Mouse (Mus musculus) effector memory CD4-positive, alpha-beta T cell, adult 7 months (primary cell): ENCODE results near the gene Polr2i. TPM values are rescaled to one million over a fixed set of nuclear protein-coding genes. Genes with fewer than 3 reads are reported as not detected.

Experiments
- polyA plus RNA-seq: library from polyadenylated mRNA; unstranded; fragments of 100-300 nt; shearing (Covaris generic); gene quantifications from one replicate; pipeline ENCODE4 v1.2.1, GENCODE M21; 2017

Polr2i gene
- polyA plus RNA-seq = 32.3 TPM

DNA sequence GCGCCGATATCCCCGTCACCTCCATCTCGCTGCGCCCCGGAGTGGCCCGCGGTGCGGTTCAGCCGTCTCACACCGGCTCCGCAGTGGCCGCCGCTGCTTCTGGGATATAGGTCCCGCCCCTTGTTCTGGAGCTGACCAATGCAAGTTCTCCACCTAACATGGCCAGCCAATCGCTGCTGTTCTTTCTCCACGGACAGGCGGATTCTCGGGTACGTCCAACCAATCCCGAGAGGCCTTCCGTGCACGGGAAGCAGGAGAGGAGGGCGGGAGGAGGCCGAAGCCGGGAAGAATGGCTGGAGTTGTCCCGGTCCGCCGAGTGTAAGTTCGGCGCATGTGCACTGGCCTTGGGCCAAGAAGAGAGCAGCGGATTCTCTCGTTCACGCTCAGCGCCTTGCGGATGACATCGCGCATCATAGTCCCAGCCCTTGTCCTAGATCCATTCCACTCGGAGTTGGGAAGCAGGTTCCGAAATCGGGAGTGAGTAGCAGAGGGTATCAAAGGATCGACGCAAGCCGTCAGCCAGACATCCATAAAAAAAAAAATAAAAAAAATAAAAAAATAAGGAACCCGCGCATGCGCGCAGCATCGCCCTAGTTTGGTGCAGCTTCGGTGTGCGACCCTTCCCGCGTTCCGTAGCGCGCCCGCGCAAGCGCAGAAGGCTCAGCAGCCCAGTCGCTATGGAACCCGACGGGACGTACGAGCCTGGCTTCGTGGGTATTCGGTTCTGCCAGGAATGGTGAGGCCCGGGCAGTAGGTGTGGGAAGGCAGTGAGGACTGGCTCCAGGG, at the start of gene Polr2i, which contains the start of gene Tbcb:
TSS of gene Polr2i (plus strand) at position 280 of the 786 bp plus-strand sequence.
TSS of gene Tbcb (minus strand) at position 604 of the 786 bp plus-strand sequence.

DNA sequence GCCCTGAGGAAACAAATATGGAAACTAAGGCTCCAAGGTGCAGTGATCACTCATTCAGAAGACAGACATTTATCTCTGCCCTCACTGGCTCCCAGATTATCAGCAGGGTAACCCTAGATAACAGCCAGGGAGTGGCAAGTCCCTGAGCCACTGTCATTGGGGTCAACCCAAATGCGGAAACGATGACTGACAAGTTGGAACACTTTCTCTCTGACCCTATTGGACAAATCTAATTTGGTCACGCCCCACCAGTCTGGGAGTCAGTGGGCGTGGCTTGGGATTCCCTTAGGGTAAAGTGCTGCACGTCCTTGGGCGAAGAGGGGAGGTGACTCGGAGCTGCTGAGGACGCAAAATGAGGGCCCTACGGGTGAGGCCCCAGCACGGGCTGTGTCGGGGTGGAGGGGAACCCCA, 47.9 kb upstream of the Polr2i start, which contains the start of gene Cox7a1:
TSS of gene Cox7a1 (plus strand) at position 266 of the 411 bp plus-strand sequence.

DNA sequence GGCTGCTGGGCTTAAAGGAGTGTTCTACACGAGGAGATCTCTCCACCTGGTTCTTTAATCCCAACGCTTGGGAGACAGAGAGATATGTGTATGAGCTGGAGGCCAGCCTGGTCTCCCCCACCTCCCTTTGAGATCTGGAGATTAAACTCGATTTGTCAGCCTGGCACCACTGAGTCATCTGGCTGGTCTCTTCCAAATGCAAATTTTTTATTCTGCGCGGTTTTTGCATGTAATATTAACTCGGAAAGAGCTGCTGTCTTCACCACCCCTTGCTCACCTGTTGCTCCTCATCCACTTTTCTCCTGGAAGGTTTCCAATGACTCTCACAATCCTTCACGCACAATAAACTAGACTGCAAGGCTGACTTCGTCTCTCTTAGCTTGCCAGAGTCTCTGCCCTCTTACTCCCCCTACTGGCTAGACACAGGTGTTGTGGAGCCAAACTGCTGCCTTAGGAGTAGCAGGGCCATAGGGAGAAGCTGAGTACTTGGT, 33.2 kb upstream of the Polr2i start, which contains the start of gene Capns1:
TSS of gene Capns1 (minus strand) at position 331 of the 491 bp plus-strand sequence.

DNA sequence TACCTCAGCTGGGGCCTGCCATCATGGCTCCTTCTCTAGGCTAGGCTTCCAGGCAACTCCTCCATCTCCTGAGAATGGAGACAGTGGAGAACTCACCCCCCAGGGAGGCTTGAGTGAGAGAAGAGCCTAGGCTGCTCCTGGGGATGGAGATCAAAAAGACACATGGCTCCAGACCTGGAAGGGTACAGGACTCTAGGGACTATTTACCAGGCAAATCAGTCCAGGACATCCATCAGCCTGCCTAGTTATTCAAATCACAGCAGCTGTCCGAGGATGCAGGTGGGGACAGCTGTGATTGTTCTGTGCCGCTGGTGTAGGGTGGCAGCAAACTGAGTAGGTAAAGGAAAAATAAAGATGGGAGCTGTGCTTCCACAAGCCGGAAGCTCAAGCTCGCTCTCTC, 3.9 kb downstream of the Polr2i start, which contains the start of gene Ovol3:
TSS of gene Ovol3 (minus strand) at position 101 of the 400 bp plus-strand sequence.

DNA sequence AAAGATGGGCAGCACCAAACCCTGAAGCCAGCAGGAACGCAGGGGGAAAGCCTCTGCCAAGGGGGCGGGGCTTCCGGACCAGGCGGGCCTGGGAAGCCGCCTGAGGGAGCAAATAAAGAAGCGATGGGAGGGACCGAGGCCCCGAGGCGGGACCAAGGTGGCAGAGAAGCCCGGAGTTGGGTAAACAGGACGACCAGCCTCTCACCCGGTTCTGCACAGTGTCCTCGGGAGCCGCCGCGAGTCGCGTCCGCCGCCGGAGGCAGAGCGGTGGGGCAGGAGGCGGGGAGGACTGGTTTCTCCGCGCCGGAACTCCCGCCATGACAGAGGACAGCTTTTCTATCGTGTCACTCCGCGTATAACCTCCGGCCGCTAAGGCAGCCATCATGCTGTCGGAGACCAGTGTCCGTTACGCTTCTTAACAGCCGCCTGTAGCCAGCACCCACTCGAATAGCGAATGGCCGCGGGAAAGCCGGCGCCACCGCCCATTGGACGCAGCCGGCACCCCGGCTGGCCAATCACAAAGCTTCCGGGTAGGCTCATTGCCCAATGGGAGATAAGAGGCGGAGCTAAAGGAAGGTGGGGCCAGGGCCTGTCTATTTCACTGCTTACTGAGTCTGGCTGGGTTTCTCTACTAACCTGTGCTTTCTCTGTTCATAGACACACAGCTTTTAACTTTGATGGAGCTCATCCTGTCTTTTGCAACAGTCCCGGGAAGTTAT, 48.4 kb downstream of the Polr2i start, which contains the start of the genes Thap8 and Wdr62:
TSS of gene Thap8 (plus strand) at position 144 of the 719 bp plus-strand sequence.
TSS of gene Wdr62 (minus strand) at position 469 of the 719 bp plus-strand sequence.

Other genes with a start within 250 kb of the Polr2i start
- 5.7 TPM for gene Zfp568, start 248.0 kb upstream of the Polr2i start, polyA plus RNA-seq
- 2.1 TPM for gene Zfp14, start 180.6 kb upstream of the Polr2i start, polyA plus RNA-seq
- gene Zfp82, start 159.0 kb upstream of the Polr2i start, polyA plus RNA-seq = 7.4 TPM
- gene Gm26920, start 141.5 kb upstream of the Polr2i start, polyA plus RNA-seq = not detected
- gene Zfp566, start 141.4 kb upstream of the Polr2i start, polyA plus RNA-seq = 6.2 TPM
- 66.9 TPM for gene Zfp260, start 137.2 kb upstream of the Polr2i start, polyA plus RNA-seq
- gene Zfp382, start 110.0 kb upstream of the Polr2i start, polyA plus RNA-seq = 13.4 TPM
- 32.3 TPM for gene Zfp146, start 62.2 kb upstream of the Polr2i start, polyA plus RNA-seq
- not detected for gene Cox7a1, start 47.8 kb upstream of the Polr2i start, polyA plus RNA-seq
- gene Capns1, start 33.1 kb upstream of the Polr2i start, polyA plus RNA-seq = 60.7 TPM
- 61.3 TPM for gene Tbcb, start 324 bp downstream of the Polr2i start, polyA plus RNA-seq
- not detected for gene Ovol3, start 3.8 kb downstream of the Polr2i start, polyA plus RNA-seq
- 0.85 TPM for gene Thap8, start 48.1 kb downstream of the Polr2i start, polyA plus RNA-seq
- 4.5 TPM for gene Wdr62, start 48.5 kb downstream of the Polr2i start, polyA plus RNA-seq
- 0.83 TPM for gene Clip3, start 59.8 kb downstream of the Polr2i start, polyA plus RNA-seq
- 92.3 TPM for gene Alkbh6, start 76.8 kb downstream of the Polr2i start, polyA plus RNA-seq
- gene Syne4, start 82.9 kb downstream of the Polr2i start, polyA plus RNA-seq = 2.6 TPM
- not detected for gene E130208F15Rik, start 89.8 kb downstream of the Polr2i start, polyA plus RNA-seq
- gene Sdhaf1, start 91.9 kb downstream of the Polr2i start, polyA plus RNA-seq = 16.2 TPM
- not detected for gene Lrfn3, start 130.8 kb downstream of the Polr2i start, polyA plus RNA-seq
- gene Tyrobp, start 181.8 kb downstream of the Polr2i start, polyA plus RNA-seq = not detected
- gene Hcst, start 187.9 kb downstream of the Polr2i start, polyA plus RNA-seq = 749 TPM
- gene Nfkbid, start 189.8 kb downstream of the Polr2i start, polyA plus RNA-seq = 888 TPM
- gene Aplp1, start 213.6 kb downstream of the Polr2i start, polyA plus RNA-seq = 24.5 TPM
- gene Kirrel2, start 225.7 kb downstream of the Polr2i start, polyA plus RNA-seq = not detected
- gene Nphs1, start 226.4 kb downstream of the Polr2i start, polyA plus RNA-seq = 0.22 TPM